Mouse (Mus musculus) activated CD4-positive, CD25-positive, alpha-beta regulatory T cell, adult 4 months (primary cell): Measurements from ENCODE around the gene Ces4a. TPM values are rescaled to one million over a fixed set of nuclear protein-coding genes. Genes with fewer than 3 reads are reported as not detected.
A peak's percentile ranks its signal among the peaks of the same experiment; 100 is the strongest.
"Not testable (repeated sequence)": the region's sequence is repeated elsewhere in the genome, so short reads cannot be mapped to it uniquely, and the experiment has no call there.

Source experiments
- ATAC-seq: one replicate; pipeline ENCODE4 v1.8.0; 2017
- polyA plus RNA-seq, 2 experiments: library from polyadenylated mRNA; unstranded; fragments of 100-300 nt; shearing (Covaris generic); gene quantifications; one replicate each; pipeline ENCODE4 v1.2.1; 2017

Gene Ces4a
- polyA plus RNA-seq, 2 experiments from 2014 or later: not detected

DNA sequence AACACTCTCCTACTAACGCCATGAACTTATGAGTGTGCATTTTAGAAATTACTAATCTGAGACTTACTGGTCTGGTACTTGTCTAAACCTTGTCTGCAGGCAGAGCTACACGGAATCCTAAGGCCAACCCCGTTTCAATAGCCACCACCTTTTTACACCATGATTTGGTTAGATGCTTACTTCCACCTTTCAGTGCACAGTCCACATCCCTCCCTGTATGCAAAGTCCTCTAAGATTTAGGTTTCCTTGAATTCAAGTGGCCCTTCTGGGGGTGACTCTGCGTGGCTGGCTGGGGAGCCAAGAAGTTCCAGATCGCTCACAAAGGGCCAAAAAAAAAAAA is 38.4 kb downstream of the Ces4a start:
- peak; percentile 9 for ATAC-seq

DNA sequence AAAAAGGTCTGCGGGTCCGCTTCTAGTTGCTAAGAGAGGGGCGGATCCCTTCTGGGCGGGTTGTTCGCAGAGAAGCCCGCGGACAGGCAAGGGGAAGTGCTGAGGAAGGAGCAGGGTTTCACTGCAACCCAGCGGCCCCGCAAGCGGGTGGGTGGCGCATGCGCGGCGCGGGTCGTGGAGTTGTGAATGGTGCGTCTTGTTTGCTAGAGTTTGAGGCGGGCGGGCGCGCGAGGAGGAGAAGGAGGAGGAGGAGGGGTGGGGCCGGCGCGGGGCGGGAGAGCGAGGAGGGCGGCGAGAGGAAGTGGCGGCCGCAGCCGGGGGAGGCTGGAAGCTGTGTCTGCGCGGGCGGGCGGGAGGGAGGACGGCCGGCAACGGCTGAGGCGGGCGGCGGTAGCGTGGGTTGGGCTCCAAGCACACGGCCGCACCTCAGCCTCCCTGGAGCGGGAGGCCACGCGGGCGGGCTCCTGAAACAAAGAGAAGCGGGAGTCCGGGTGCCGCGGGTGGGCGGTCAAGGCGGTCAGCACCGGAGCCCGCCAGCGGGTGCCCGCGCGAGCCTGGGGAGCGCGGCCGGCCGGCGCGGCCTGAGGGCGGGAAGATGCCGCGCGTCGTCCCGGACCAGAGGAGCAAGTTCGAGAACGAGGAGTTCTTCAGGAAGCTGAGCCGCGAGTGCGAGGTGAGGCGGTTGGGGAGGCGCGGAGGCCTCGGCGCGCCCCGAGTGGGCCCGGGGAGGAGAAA is 38.9 kb downstream of the Ces4a start, which contains the start of gene Cbfb:
TSS of gene Cbfb (plus strand) at position 294 of the 735 bp plus-strand sequence.
- ATAC-seq: peak; percentile 92

- ATAC-seq: peak; percentile 53
Observed at GRCm38 (mm10) chr8:105171116-105172002, 39.8 kb downstream of the Ces4a start.

- ATAC-seq: no peak
Observed at GRCm38 (mm10) chr8:105172003-105172362, 40.4 kb downstream of the Ces4a start.

DNA sequence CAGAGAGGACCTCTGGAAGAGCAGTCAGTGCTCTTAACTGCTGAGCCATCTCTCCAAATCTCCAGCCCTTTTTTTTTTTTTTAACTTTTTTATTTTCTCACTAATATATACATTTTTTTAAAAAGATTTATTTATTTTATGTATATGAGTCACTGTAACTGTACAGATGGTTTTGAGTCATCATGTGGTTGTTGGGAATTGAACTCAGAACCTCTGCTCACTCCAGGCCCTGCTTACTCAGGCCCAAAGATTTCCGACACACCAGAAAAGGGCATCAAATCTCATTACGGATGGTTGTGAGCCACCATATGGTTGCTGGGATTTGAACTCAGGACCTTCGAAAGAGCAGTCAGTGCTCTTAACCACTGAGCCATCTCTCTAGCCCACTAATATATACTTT is 43.7 kb downstream of the Ces4a start:
- ATAC-seq: not testable (repeated sequence)

DNA sequence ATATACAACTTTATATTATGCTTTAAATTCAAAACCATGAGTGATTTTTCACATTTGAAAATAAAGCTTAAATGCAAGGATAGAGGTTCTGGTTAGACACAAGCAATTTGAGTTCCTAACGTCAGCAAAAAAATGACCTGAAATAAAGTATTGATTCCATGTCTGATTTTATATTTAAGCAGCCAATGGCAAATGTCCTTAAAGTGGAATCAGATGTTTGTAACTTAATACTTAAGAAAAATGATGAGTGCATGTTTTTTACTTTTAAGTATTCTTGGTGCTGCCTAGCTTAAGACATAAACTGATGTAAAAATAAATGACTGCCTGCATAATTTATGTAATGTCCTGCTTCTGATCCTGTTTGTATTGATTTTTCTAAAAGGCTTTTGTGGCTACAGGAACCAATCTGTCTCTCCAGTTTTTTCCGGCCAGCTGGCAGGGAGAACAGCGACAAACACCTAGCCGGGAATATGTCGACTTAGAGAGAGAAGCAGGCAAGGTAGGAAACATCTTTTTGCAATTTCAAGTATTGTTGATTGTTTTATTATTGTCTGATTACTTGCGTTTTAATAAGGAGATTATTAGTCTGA is 46.7 kb downstream of the Ces4a start:
- no peak for ATAC-seq

DNA sequence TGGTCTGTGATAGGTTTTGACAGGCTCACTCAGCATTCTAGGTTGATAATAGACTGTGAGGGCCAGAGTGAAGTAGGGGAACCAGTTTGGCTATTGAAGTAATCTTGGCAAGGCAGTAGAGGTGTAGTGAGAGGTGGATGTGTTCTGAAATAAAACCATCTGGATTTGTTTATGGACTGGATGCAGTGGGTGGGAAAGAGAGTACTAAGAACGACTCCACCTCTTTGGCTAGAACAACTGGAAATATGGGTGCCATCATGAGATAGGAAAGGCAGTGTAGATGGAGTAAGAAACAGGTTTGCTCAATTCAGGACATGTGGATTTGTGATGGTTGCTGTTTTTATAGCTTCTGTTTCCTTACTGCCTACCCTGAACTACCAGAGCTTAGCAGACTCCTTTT is 50.6 kb downstream of the Ces4a start:
- ATAC-seq: no peak

- ATAC-seq: no peak
Observed at GRCm38 (mm10) chr8:105186467-105187005, 54.9 kb downstream of the Ces4a start.

DNA sequence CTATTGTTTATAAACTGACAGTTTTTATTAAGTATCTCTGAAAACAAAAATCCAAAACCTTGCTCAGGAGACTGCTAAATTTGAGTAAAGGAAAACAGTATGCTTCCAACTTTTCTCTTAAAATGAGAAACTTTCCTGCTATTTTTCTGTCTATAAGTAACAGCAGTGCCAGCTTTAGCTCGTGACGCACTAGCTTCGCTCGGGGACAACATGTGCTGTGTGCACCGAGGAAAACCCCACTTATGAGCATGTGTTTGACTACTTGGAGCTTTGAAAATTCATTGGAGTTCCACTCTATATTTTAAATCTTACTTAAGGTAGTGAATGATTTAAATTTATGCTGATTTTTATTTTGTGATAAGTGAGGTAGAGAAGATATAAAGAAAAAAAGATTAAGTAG is 60.6 kb downstream of the Ces4a start:
- no peak for ATAC-seq

Other genes with a start within 250 kb of the Ces4a start
- not detected for gene Ces2e, start 205.5 kb upstream of the Ces4a start, polyA plus RNA-seq
- gene Ces2f, start 184.4 kb upstream of the Ces4a start, polyA plus RNA-seq: not detected
- gene Ces2g, start 170.1 kb upstream of the Ces4a start, polyA plus RNA-seq: under 1 TPM; 0.13 to 0.37 TPM
- gene Ces2h, start 130.9 kb upstream of the Ces4a start, polyA plus RNA-seq: not detected
- gene Ces3a, start 83.2 kb upstream of the Ces4a start, polyA plus RNA-seq: not detected
- gene Ces3b, start 48.0 kb upstream of the Ces4a start, polyA plus RNA-seq: not detected
- 10 to 100 TPM; 34.0 to 49.2 TPM for gene Cbfb, start 38.9 kb downstream of the Ces4a start, polyA plus RNA-seq
- 10 to 100 TPM; 12.0 to 17.4 TPM for gene D230025D16Rik, start 93.3 kb downstream of the Ces4a start, polyA plus RNA-seq
- gene B3gnt9, start 123.4 kb downstream of the Ces4a start, polyA plus RNA-seq: under 1 TPM; 0.42 to 0.62 TPM
- gene Tradd, start 132.8 kb downstream of the Ces4a start, polyA plus RNA-seq: 10 to 100 TPM; 54.2 to 64.6 TPM
- gene Fbxl8, start 132.8 kb downstream of the Ces4a start, polyA plus RNA-seq: 10 to 100 TPM; 17.7 to 24.2 TPM
- gene Hsf4, start 138.0 kb downstream of the Ces4a start, polyA plus RNA-seq: under 1 TPM; 0.31 to 0.37 TPM
- not detected for gene Nol3, start 144.3 kb downstream of the Ces4a start, polyA plus RNA-seq
- gene 4931428F04Rik, start 158.1 kb downstream of the Ces4a start, polyA plus RNA-seq: 1 to 10 TPM in 1 of 2 experiments, under 1 TPM in 1; 0.79 to 1.1 TPM
- gene Exoc3l, start 164.3 kb downstream of the Ces4a start, polyA plus RNA-seq: 1 to 10 TPM in 1 of 2 experiments, under 1 TPM in 1; 0.54 to 2.0 TPM
- gene E2f4, start 165.9 kb downstream of the Ces4a start, polyA plus RNA-seq: 10 to 100 TPM; 49.1 to 64.7 TPM
- gene Elmo3, start 173.8 kb downstream of the Ces4a start, polyA plus RNA-seq: 1 to 10 TPM; 6.6 to 7.4 TPM
- 1 to 10 TPM; 1.4 to 2.7 TPM for gene Lrrc29, start 194.5 kb downstream of the Ces4a start, polyA plus RNA-seq
- gene Tmem208, start 194.6 kb downstream of the Ces4a start, polyA plus RNA-seq: 100 to 1,000 TPM; 160 to 182 TPM
- gene Fhod1, start 216.2 kb downstream of the Ces4a start, polyA plus RNA-seq: 1 to 10 TPM; 2.9 to 3.1 TPM
- under 1 TPM; 0.24 to 0.44 TPM for gene Slc9a5, start 217.0 kb downstream of the Ces4a start, polyA plus RNA-seq
- gene Plekhg4, start 241.5 kb downstream of the Ces4a start, polyA plus RNA-seq: under 1 TPM in 1 of 2 experiments, not detected in 1; 0.20 TPM